Mouse (Mus musculus): Measurements from ENCODE around the gene Fbp2.
"Not testable (repeated sequence)": the region's sequence is repeated elsewhere in the genome, so short reads cannot be mapped to it uniquely, and the experiment has no call there.

Gene Fbp2

GRCm38 (mm10) chr13:62863771-62864170, 5.5 kb upstream of the Fbp2 start:
- DNase-seq = no peak

DNA sequence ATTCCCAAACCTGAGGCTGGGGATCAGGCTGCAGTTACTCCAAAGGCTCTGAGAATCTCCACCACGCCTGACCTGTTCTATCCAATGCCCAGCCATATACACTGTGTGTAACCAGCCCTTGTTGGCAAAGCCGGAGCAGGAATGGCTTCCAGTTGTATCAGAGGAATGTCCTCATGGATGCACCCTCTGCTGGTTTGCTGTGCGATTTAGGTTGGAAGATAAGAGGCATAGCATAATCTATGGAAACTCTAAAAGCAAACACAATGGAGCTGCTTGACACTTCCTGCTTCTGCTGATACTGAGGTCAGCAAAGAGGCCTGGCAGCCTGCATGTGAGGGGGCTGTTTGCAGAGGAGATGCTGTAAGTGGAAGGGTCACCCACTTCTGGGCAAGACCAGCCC, 4.7 kb upstream of the Fbp2 start:
- DNase-seq = no peak

GRCm38 (mm10) chr13:62860068-62860467, 1.8 kb upstream of the Fbp2 start:
- no peak for DNase-seq

DNA sequence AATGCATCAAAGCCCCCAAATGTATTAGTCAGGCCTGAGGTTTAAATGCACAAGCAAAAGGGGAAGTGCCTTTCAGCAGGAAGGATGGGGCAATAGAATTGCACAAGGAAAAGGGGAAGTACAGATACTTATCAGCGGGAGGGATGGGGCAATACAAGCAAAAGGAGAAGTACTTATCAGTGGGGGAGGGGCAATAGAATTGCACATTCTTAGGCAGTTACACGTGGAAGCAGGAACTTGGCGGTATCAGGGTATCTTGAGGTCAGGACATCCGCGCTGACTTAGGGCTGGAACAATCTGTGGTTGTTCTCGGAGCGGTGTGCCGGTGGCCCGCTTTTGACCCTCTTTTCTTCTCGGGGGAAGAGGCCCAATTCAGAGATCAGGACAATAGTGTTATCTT, 1.0 kb upstream of the Fbp2 start:
- DNase-seq = not testable (repeated sequence)

DNA sequence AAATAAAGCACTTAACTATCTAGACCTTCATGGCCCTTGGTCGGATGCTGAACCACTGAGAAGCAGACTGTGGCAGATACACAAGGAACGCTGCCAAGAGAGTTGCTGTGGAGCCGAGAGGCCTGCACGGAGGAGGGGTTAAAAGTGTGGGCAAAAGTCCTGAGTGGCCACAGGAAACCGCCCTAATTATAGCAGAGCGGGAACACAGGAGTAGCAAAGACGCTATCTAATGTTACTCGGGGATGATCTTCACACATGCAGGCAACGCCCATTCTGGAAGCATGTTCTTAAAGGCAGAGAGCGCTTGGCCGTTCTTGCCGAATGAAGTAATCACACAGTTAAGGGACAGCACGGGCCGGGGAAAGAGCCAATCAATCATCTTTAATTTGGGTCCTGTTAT, 1.4 kb downstream of the Fbp2 start:
- no peak for DNase-seq

DNA sequence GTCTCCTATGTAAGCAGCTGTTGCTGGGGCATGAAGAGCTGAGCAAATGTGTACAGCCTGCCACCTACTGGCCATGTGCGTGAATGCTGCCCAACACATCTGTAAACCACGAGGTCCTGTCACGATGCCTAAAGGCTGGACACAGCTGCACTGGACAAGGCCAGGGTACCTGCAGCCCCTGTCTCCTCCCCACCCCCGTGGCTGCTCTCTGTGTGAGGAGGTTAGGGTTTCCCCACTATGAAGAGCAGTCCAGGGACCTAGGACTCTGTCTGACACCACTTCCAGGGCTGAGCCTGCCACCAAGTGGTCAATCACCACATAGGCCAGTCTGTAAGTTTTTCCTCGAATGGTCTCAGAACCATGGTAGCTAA, 1.9 kb downstream of the Fbp2 start:
- peak; percentile 77 for DNase-seq

- no peak for DNase-seq
Observed at GRCm38 (mm10) chr13:62855396-62856304, 2.6 kb downstream of the Fbp2 start.

- peak; percentile 71 for DNase-seq
Observed at GRCm38 (mm10) chr13:62854666-62855065, 3.6 kb downstream of the Fbp2 start.

- no peak for DNase-seq
Observed at GRCm38 (mm10) chr13:62833341-62833740, 24.9 kb downstream of the Fbp2 start.

- DNase-seq = no peak
Observed at GRCm38 (mm10) chr13:62832239-62832638, 26.0 kb downstream of the Fbp2 start.

GRCm38 (mm10) chr13:62815705-62816104, 42.5 kb downstream of the Fbp2 start:
- not testable (repeated sequence) for DNase-seq

DNA sequence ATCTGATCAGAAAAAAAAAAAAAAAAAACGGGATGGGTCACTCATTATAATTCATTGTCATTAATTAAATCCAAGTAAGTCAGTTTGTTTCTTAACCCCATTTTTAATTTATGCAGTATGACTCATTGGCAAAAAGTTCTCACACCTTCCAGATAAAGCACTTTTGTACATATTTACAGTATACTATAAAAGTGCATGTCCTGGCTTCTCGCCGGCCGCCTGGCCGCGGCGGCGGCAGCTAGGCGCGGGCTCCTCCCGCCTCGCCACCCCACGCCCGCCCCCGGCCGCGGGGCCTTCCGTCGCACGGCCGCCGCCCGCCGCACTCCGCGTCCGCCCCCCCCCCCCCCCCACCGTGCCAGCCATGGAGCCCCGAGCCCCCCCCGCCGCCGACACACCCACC, 45.5 kb downstream of the Fbp2 start:
- peak; percentile 4 for DNase-seq

GRCm38 (mm10) chr13:62807981-62808380, 50.2 kb downstream of the Fbp2 start:
- not testable (repeated sequence) for DNase-seq
